Mouse (Mus musculus) neural tube, embryonic 14.5 days (tissue): ENCODE measurements around the gene Jhy. TPM values are rescaled to one million over a fixed set of nuclear protein-coding genes. Genes with fewer than 3 reads are reported as not detected.

ENCODE experiments used
- ATAC-seq: fragments of 200-750 bp; cut with Nextera tagmentation; 2 replicates; pipeline ENCODE4 v1.8.0; 2017; ENCODE audit warnings: low read depth, mild to moderate bottlenecking, moderate TSS enrichment, moderate library complexity
- H3K27ac ChIP-seq: fragments of 300-500 bp; sonication (generic); 2 replicates; pipeline ENCODE4 v1.5.1; 2014; ENCODE audit warnings: low read depth, mild to moderate bottlenecking, control low read depth, low read length, moderate library complexity, mixed read lengths
- H3K27me3 ChIP-seq: fragments of 300-500 bp; sonication (generic); 2 replicates; pipeline ENCODE4 v1.6.1; 2014; ENCODE audit warnings: low read length; ENCODE audit not compliant: control insufficient read depth, insufficient read depth
- H3K36me3 ChIP-seq: fragments of 300-500 bp; sonication (generic); 2 replicates; pipeline ENCODE4 v1.6.1; 2014; ENCODE audit warnings: low read length, mixed read lengths; ENCODE audit not compliant: control insufficient read depth, insufficient read depth
- H3K4me1 ChIP-seq: fragments of 300-500 bp; sonication (generic); 2 replicates; pipeline ENCODE4 v1.6.1; 2014; ENCODE audit warnings: low read length; ENCODE audit not compliant: control insufficient read depth, insufficient read depth
- H3K4me2 ChIP-seq: fragments of 300-500 bp; sonication (generic); 2 replicates; pipeline ENCODE4 v1.6.1; 2014; ENCODE audit warnings: mild to moderate bottlenecking, low read depth, low read length, control low read depth
- H3K4me3 ChIP-seq: fragments of 300-500 bp; sonication (generic); 2 replicates; pipeline ENCODE4 v1.5.1; 2014; ENCODE audit warnings: low read depth, low read length, control low read depth, mixed read lengths
- H3K9ac ChIP-seq: fragments of 300-500 bp; sonication (generic); replicated peaks from 2 replicates; pipeline ENCODE4 v1.6.1; 2014; ENCODE audit warnings: low read depth, mild to moderate bottlenecking, control low read depth, low read length, mixed read lengths
- H3K9me3 ChIP-seq: fragments of 300-500 bp; sonication (generic); 2 replicates; pipeline ENCODE4 v1.6.1; 2016; ENCODE audit warnings: low read length; ENCODE audit not compliant: control insufficient read depth
- WGBS: fragments of 180-500 bp; shearing (Covaris S2); extraction: QIAGEN DNeasy Blood & Tissue Kit; methylation state at CpG from one replicate; pipeline ENCODE4 v1.1.7; 2014; 5-methylcytosine and 5-hydroxymethylcytosine counted together
- polyA plus RNA-seq: library from polyadenylated mRNA; unstranded; fragments of >200 nt; fragmentation: Nextera tagmentation; extraction: Ambion mirVana; gene quantifications from 2 replicates; pipeline ENCODE4 v1.2.1, GENCODE M21; 2014

Gene Jhy
- polyA plus RNA-seq, 1 experiment from 2014 or later, result 2.3 TPM

- Histone ChIP-seq H3K4me2 (no peak overlapping the region), H3K27me3 (0 out of 2 replicates have a peak, but pooled peaks cover 4% of the 10 kb centered on the region), H3K36me3 (no peaks in the 10 kb centered on the region), H3K4me3 (no peak overlapping the region), H3K9me3 (no peaks in the 10 kb centered on the region), H3K4me1 (no peaks in the 10 kb centered on the region), H3K27ac (no peak overlapping the region), H3K9ac (no peak overlapping the region)
- ATAC-seq, result no peak
- WGBS, result 16% methylated on average over 12 of the region's 12 CpGs
These were observed 74.5 kb downstream of the Jhy start for GRCm38 (mm10) chr9:40889389-40889788.

DNA sequence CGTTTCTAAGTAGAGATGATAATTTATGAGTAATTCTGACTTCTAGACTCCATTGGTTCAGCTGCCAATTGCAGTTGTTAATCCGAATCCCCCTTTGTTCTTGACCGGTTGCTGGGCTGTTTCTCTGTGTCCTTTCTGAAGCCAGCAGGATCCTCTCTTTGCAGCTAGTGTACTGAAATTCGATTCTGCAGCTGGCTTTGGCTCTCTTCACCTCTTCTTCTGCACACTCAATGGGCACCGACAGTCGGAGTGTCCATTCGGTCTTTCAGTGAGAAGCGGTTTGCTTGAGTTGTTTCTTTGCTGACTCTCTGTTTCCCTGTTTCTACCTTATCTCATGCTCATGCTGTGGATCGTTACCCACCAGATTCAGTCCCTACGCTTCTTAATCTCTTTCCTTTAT, 78.2 kb downstream of the Jhy start:
- H3K4me1 ChIP-seq, result no peaks in the 10 kb centered on the region
- no peak overlapping the region for H3K27ac ChIP-seq
- H3K4me2 ChIP-seq, result no peak overlapping the region
- no peak overlapping the region for H3K4me3 ChIP-seq
- ATAC-seq, result no peak
- H3K36me3 ChIP-seq, result no peaks in the 10 kb centered on the region
- no peaks in the 10 kb centered on the region for H3K9me3 ChIP-seq
- no peak overlapping the region for H3K9ac ChIP-seq
- WGBS, result 28% methylated on average over 10 of the region's 10 CpGs
- H3K27me3 ChIP-seq, result peaks cover 13% of the 10 kb centered on the region

DNA sequence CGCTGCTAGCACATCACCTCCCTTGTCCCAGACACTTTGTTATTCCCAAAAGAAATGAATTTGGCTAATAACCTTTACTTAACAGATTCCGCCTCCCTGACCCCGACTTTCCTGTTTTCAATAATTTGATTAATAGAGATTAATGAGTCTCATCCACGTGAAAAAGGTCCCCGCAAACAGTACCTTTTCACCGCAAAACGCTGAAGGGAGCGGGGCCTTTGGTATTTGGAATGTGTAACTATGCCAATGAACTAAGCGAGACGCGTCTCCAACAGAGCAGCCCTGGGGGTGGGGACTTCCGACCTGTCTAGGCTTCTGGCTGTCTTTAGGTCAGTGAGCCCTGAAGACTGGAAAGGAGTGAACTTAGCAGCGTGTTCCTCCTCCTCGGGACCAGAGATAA, 84.9 kb downstream of the Jhy start:
- Histone ChIP-seq H3K36me3 (no peaks in the 10 kb centered on the region), H3K27ac (no peak overlapping the region), H3K4me2 (no peak overlapping the region), H3K9me3 (no peaks in the 10 kb centered on the region), H3K27me3 (peaks cover 45% of the 10 kb centered on the region), H3K4me1 (no peaks in the 10 kb centered on the region), H3K4me3 (no peak overlapping the region), H3K9ac (no peak overlapping the region)
- 1% methylated on average over 14 of the region's 14 CpGs for WGBS
- no peak for ATAC-seq

- no peak for ATAC-seq
- Histone ChIP-seq H3K36me3 (no peaks in the 10 kb centered on the region), H3K27ac (no peak overlapping the region), H3K4me2 (no peak overlapping the region), H3K4me3 (no peak overlapping the region), H3K27me3 (peaks cover 45% of the 10 kb centered on the region), H3K4me1 (no peaks in the 10 kb centered on the region), H3K9ac (no peak overlapping the region), H3K9me3 (no peaks in the 10 kb centered on the region)
- under 1% methylated on average over 32 of the region's 32 CpGs for WGBS
These were observed 85.5 kb downstream of the Jhy start for GRCm38 (mm10) chr9:40878291-40878945.

DNA sequence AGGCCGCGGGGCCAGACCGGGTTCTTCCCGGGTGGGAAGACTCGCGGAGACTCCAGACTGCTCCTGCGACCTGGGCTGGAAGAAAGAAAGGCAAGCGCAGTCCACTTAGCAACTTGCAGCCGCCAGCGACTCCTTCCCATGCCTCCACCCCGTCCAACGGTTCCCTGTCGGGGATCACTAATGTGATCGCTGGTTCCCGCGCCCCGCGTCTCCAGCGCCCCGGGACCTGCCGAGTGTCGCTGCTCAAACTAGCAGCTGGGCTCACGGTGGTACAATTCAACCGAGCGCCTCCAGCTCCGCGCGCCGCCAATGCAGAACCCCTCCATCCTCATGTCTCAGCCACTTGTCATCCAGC, 86.1 kb downstream of the Jhy start:
- 0 out of 2 replicates have a peak, but pooled peaks have one; percentile 10 for ATAC-seq

DNA sequence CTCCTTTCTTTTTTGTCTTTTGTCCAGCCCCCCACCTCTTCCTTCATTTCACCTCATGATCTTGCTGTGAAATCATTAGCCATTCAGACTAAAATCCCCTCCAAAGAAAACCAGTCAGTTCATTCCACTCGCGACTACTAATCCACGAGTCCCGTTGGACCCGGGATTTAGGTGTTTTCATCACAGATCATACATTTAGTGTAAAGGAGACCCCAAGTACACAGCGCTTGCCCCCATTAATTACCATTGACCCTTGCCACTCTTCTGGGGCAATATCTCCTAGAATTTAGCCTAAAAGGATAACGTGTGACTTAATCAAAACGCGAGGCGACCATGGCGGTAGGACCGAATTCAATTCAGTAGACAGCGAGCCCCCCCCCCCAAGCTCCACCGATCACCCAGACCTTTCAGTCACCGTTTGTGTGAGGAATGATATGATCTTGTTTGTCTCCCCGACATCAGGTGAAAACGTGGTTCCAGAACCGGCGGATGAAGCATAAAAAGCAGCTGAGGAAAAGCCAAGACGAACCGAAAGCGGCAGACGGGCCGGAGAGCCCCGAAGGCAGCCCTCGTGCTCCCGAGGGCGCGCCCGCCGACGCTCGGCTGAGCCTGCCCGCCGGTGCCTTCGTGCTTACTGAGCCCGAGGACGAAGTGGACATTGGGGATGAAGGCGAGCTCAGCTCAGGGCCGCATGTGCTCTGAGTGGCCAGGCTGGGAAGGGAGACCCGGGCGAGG, 86.6 kb downstream of the Jhy start:
- Histone ChIP-seq H3K36me3 (no peaks in the 10 kb centered on the region), H3K27me3 (peaks cover 53% of the 10 kb centered on the region), H3K27ac (no peak overlapping the region)

More for the DNA sequence above, 86.1 kb downstream of the Jhy start:
- no peak overlapping the region for H3K4me2 ChIP-seq
- H3K27ac ChIP-seq, result no peak overlapping the region
- no peaks in the 10 kb centered on the region for H3K9me3 ChIP-seq
- no peaks in the 10 kb centered on the region for H3K4me1 ChIP-seq
- 0 out of 2 replicates have a peak overlapping the region, but pooled peaks have one; percentile 4 for H3K4me3 ChIP-seq
- H3K9ac ChIP-seq, result no peak overlapping the region
- H3K27me3 ChIP-seq, result peaks cover 47% of the 10 kb centered on the region
- no peaks in the 10 kb centered on the region for H3K36me3 ChIP-seq
- WGBS, result under 1% methylated on average over 27 of the region's 29 CpGs

GRCm38 (mm10) chr9:40876693-40877092, 87.2 kb downstream of the Jhy start:
- no peak for ATAC-seq
- no peak overlapping the region for H3K27ac ChIP-seq
- no peaks in the 10 kb centered on the region for H3K9me3 ChIP-seq
- H3K4me2 ChIP-seq, result no peak overlapping the region
- H3K4me1 ChIP-seq, result no peaks in the 10 kb centered on the region
- peaks cover 57% of the 10 kb centered on the region for H3K27me3 ChIP-seq
- H3K9ac ChIP-seq, result no peak overlapping the region
- no peaks in the 10 kb centered on the region for H3K36me3 ChIP-seq
- no peak overlapping the region for H3K4me3 ChIP-seq
- WGBS, result 5% methylated on average over 5 of the region's 5 CpGs

More for the DNA sequence above, 86.6 kb downstream of the Jhy start:
- Histone ChIP-seq H3K4me2 (no peak overlapping the region), H3K9ac (no peak overlapping the region), H3K4me3 (0 out of 2 replicates have a peak overlapping the region, but pooled peaks have one; percentile 4), H3K4me1 (no peaks in the 10 kb centered on the region), H3K9me3 (no peaks in the 10 kb centered on the region)
- 2% methylated on average over 42 of the region's 42 CpGs for WGBS
- no peak for ATAC-seq

DNA sequence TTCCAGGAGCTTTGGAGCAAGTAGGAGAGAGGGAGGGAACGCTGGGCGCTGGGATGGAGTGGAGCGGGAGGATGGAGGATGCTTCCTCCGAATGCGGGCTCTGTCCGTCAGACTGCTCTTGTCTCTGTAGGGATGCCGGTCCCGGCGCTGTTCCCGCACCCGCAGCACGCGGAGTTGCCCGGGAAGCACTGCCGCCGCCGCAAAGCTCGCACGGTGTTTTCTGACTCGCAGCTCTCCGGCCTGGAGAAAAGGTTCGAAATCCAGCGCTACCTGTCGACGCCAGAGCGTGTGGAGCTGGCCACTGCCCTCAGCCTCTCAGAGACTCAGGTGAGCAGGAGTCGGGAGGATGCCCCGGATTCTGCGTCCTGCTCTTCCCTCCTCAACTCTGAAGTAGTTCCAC, 87.8 kb downstream of the Jhy start:
- H3K4me2 ChIP-seq, result no peak overlapping the region
- H3K27ac ChIP-seq, result no peak overlapping the region
- peaks cover 58% of the 10 kb centered on the region for H3K27me3 ChIP-seq
- no peak overlapping the region for H3K4me3 ChIP-seq
- no peaks in the 10 kb centered on the region for H3K4me1 ChIP-seq
- under 1% methylated on average over 29 of the region's 29 CpGs for WGBS
- H3K36me3 ChIP-seq, result no peaks in the 10 kb centered on the region
- no peak overlapping the region for H3K9ac ChIP-seq
- H3K9me3 ChIP-seq, result no peaks in the 10 kb centered on the region
- no peak for ATAC-seq

DNA sequence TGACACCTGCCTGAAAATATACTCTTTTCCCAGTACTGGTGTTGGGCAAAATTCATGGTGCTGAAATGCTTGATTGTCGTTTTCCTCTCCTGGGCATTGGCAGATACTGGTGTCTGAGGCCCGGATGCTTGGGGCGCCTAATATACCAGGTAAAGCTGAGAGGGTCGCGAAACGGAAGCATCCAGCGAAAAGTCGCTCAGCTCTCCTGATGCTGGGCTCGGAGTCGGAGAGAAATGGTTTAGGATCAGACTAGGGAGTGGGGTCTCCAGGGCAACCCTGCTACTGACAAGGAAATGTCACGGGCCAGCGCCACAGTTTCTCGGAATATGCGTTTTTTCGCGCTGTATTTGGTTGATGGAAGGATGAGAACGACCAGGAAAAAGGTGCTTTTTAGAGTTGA, 88.5 kb downstream of the Jhy start:
- Histone ChIP-seq H3K9ac (no peak overlapping the region), H3K4me3 (no peak overlapping the region), H3K27me3 (peaks cover 55% of the 10 kb centered on the region), H3K4me2 (no peak overlapping the region), H3K9me3 (no peaks in the 10 kb centered on the region), H3K27ac (no peak overlapping the region), H3K4me1 (no peaks in the 10 kb centered on the region), H3K36me3 (no peaks in the 10 kb centered on the region)
- 2% methylated on average over 17 of the region's 17 CpGs for WGBS
- no peak for ATAC-seq
